Mouse (Mus musculus) forebrain, embryonic 14.5 days (tissue): ENCODE measurements at regions not wholly inside any gene's neighbourhood (a gene's known extent, or its start where the extent isn't known, plus 50 kb on each side); places are given as distances from the start of the nearest gene placed in this dataset. TPM values are rescaled to one million over a fixed set of nuclear protein-coding genes. Genes with fewer than 3 reads are reported as not detected.

Experiments used
- microRNA-seq: library from miRNA; unstranded; fragments of <30 nt; microRNA quantifications from one replicate; pipeline ENCODE4, GENCODE M21; 2016

Small RNA genes lying in the stretch of these regions (microRNA-seq; reads per million reads assigned to microRNA genes)
- not detected for gene Gm25347
